Mouse (Mus musculus) limb, embryonic 15.5 days (tissue): Measurements from ENCODE around the gene Ift27. TPM values are rescaled to one million over a fixed set of nuclear protein-coding genes. Genes with fewer than 3 reads are reported as not detected.

Experiments used
- ATAC-seq: fragments of 200-750 bp; cut with Nextera tagmentation; 2 replicates; pipeline ENCODE4 v1.8.0; 2017; ENCODE audit warnings: low read depth, moderate TSS enrichment; ENCODE audit not compliant: insufficient number of reproducible peaks, low FRiP score, low TSS enrichment
- H3K27ac ChIP-seq: fragments of 300-500 bp; sonication (generic); 2 replicates; pipeline ENCODE4 v1.5.1; 2015; ENCODE audit warnings: moderate library complexity, mild to moderate bottlenecking, inconsistent platforms
- H3K27me3 ChIP-seq: fragments of 300-500 bp; sonication (generic); 2 replicates; pipeline ENCODE4 v1.6.1; 2015; ENCODE audit warnings: inconsistent platforms
- H3K36me3 ChIP-seq: fragments of 300-500 bp; sonication (generic); 2 replicates; pipeline ENCODE4 v1.6.1; 2015; ENCODE audit warnings: inconsistent platforms
- H3K4me1 ChIP-seq: fragments of 300-500 bp; sonication (generic); 2 replicates; pipeline ENCODE4 v1.6.1; 2015; ENCODE audit warnings: inconsistent platforms
- H3K4me2 ChIP-seq: fragments of 300-500 bp; sonication (generic); 2 replicates; pipeline ENCODE4 v1.6.1; 2015; ENCODE audit warnings: mild to moderate bottlenecking, inconsistent platforms
- H3K4me3 ChIP-seq: fragments of 300-500 bp; sonication (generic); 2 replicates; pipeline ENCODE4 v1.5.1; 2015; ENCODE audit warnings: mild to moderate bottlenecking, inconsistent platforms
- H3K9ac ChIP-seq: fragments of 300-500 bp; sonication (generic); 2 replicates; pipeline ENCODE4 v1.6.1; 2015; ENCODE audit warnings: inconsistent platforms
- H3K9me3 ChIP-seq: fragments of 300-500 bp; sonication (generic); 2 replicates; pipeline ENCODE4 v1.6.1; 2016; ENCODE audit warnings: inconsistent platforms
- WGBS: fragments of 180-500 bp; shearing (Covaris S2); methylation state at CpG from one replicate; pipeline ENCODE4 v1.1.7; 2015; 5-methylcytosine and 5-hydroxymethylcytosine counted together
- polyA plus RNA-seq: library from polyadenylated mRNA; unstranded; fragments of >200 nt; fragmentation: Nextera tagmentation; extraction: Ambion mirVana; gene quantifications from 2 replicates; pipeline ENCODE4 v1.2.1, GENCODE M21; 2015

Ift27 gene
- polyA plus RNA-seq, 1 experiment from 2014 or later = 83.1 TPM

GRCm38 (mm10) chr15:78170708-78171107 is 3.2 kb downstream of the Ift27 start:
- Histone ChIP-seq H3K36me3 (peaks cover 8% of the 10 kb centered on the region; the same call in 1 of the 2 replicates), H3K27me3 (no peaks in the 10 kb centered on the region), H3K4me1 (peaks cover 17% of the 10 kb centered on the region), H3K9me3 (no peaks in the 10 kb centered on the region), H3K4me3 (no peak overlapping the region), H3K27ac (no peak overlapping the region), H3K4me2 (no peak overlapping the region), H3K9ac (no peak overlapping the region)
- WGBS = 93% methylated on average over 15 of the region's 15 CpGs
- no peak for ATAC-seq

GRCm38 (mm10) chr15:78169566-78169965 is 4.3 kb downstream of the Ift27 start:
- H3K4me1 ChIP-seq = peaks cover 13% of the 10 kb centered on the region
- H3K27me3 ChIP-seq = no peaks in the 10 kb centered on the region
- no peak overlapping the region for H3K4me2 ChIP-seq
- 85% methylated on average over 11 of the region's 11 CpGs for WGBS
- no peak overlapping the region for H3K9ac ChIP-seq
- no peak for ATAC-seq
- H3K36me3 ChIP-seq = peaks cover 15% of the 10 kb centered on the region; the same call in 1 of the 2 replicates
- no peaks in the 10 kb centered on the region for H3K9me3 ChIP-seq
- H3K27ac ChIP-seq = no peak overlapping the region
- H3K4me3 ChIP-seq = no peak overlapping the region

GRCm38 (mm10) chr15:78165292-78165691 is 8.6 kb downstream of the Ift27 start:
- Histone ChIP-seq H3K27me3 (no peaks in the 10 kb centered on the region), H3K36me3 (peaks cover 34% of the 10 kb centered on the region), H3K27ac (no peak overlapping the region), H3K9me3 (no peaks in the 10 kb centered on the region), H3K4me2 (no peak overlapping the region), H3K9ac (no peak overlapping the region), H3K4me1 (no peaks in the 10 kb centered on the region), H3K4me3 (no peak overlapping the region)
- no peak for ATAC-seq
- 83% methylated on average over 4 of the region's 4 CpGs for WGBS

- peaks cover 34% of the 10 kb centered on the region for H3K36me3 ChIP-seq
- no peak overlapping the region for H3K9ac ChIP-seq
- H3K27ac ChIP-seq = no peak overlapping the region
- no peaks in the 10 kb centered on the region for H3K27me3 ChIP-seq
- 74% methylated on average over 11 of the region's 11 CpGs for WGBS
- H3K4me3 ChIP-seq = no peak overlapping the region
- no peaks in the 10 kb centered on the region for H3K9me3 ChIP-seq
- H3K4me1 ChIP-seq = no peaks in the 10 kb centered on the region
- ATAC-seq = no peak
- no peak overlapping the region for H3K4me2 ChIP-seq
These were observed 9.4 kb downstream of the Ift27 start for GRCm38 (mm10) chr15:78164466-78164865.

GRCm38 (mm10) chr15:78161946-78162345 is 12.0 kb downstream of the Ift27 start:
- ATAC-seq = no peak
- Histone ChIP-seq H3K27me3 (no peaks in the 10 kb centered on the region), H3K9me3 (no peaks in the 10 kb centered on the region), H3K9ac (no peak overlapping the region), H3K27ac (no peak overlapping the region), H3K4me2 (no peak overlapping the region), H3K4me3 (no peak overlapping the region), H3K4me1 (no peaks in the 10 kb centered on the region), H3K36me3 (peaks cover 34% of the 10 kb centered on the region)
- 64% methylated on average over 9 of the region's 9 CpGs for WGBS

GRCm38 (mm10) chr15:78158335-78158734 is 15.6 kb downstream of the Ift27 start:
- no peaks in the 10 kb centered on the region for H3K9me3 ChIP-seq
- no peaks in the 10 kb centered on the region for H3K27me3 ChIP-seq
- no peak overlapping the region for H3K4me2 ChIP-seq
- H3K27ac ChIP-seq = no peak overlapping the region
- no peak for ATAC-seq
- no peaks in the 10 kb centered on the region for H3K4me1 ChIP-seq
- peaks cover 6% of the 10 kb centered on the region for H3K36me3 ChIP-seq
- no peak overlapping the region for H3K9ac ChIP-seq
- no peak overlapping the region for H3K4me3 ChIP-seq
- 79% methylated on average over 5 of the region's 5 CpGs for WGBS

GRCm38 (mm10) chr15:78157824-78158223 is 16.1 kb downstream of the Ift27 start:
- H3K4me1 ChIP-seq = no peaks in the 10 kb centered on the region
- H3K36me3 ChIP-seq = peaks cover 1% of the 10 kb centered on the region; the same call in 1 of the 2 replicates
- H3K4me3 ChIP-seq = no peak overlapping the region
- H3K27ac ChIP-seq = no peak overlapping the region
- no peak overlapping the region for H3K4me2 ChIP-seq
- no peak overlapping the region for H3K9ac ChIP-seq
- H3K9me3 ChIP-seq = no peaks in the 10 kb centered on the region
- 69% methylated on average over 4 of the region's 4 CpGs for WGBS
- ATAC-seq = no peak
- H3K27me3 ChIP-seq = no peaks in the 10 kb centered on the region

GRCm38 (mm10) chr15:78157330-78157729 is 16.6 kb downstream of the Ift27 start:
- H3K4me1 ChIP-seq = no peaks in the 10 kb centered on the region
- ATAC-seq = no peak
- 76% methylated on average over 8 of the region's 8 CpGs for WGBS
- H3K9ac ChIP-seq = no peak overlapping the region
- no peaks in the 10 kb centered on the region for H3K9me3 ChIP-seq
- H3K4me3 ChIP-seq = no peak overlapping the region
- H3K27ac ChIP-seq = no peak overlapping the region
- no peak overlapping the region for H3K4me2 ChIP-seq
- H3K27me3 ChIP-seq = no peaks in the 10 kb centered on the region
- no peaks in the 10 kb centered on the region; the same call in 1 of the 2 replicates for H3K36me3 ChIP-seq

GRCm38 (mm10) chr15:78155421-78155820 is 18.5 kb downstream of the Ift27 start:
- H3K27me3 ChIP-seq = no peaks in the 10 kb centered on the region
- H3K9me3 ChIP-seq = no peaks in the 10 kb centered on the region
- no peak overlapping the region for H3K4me2 ChIP-seq
- no peak for ATAC-seq
- no peak overlapping the region for H3K4me3 ChIP-seq
- 84% methylated on average over 6 of the region's 6 CpGs for WGBS
- no peaks in the 10 kb centered on the region; the same call in 1 of the 2 replicates for H3K36me3 ChIP-seq
- no peaks in the 10 kb centered on the region for H3K4me1 ChIP-seq
- no peak overlapping the region for H3K9ac ChIP-seq
- no peak overlapping the region for H3K27ac ChIP-seq

GRCm38 (mm10) chr15:78153045-78153775 is 20.7 kb downstream of the Ift27 start:
- no peaks in the 10 kb centered on the region for H3K4me1 ChIP-seq
- H3K27me3 ChIP-seq = no peaks in the 10 kb centered on the region
- WGBS = 60% methylated on average over 11 of the region's 11 CpGs
- no peak overlapping the region for H3K4me3 ChIP-seq
- H3K36me3 ChIP-seq = no peaks in the 10 kb centered on the region
- no peak overlapping the region for H3K9ac ChIP-seq
- H3K27ac ChIP-seq = no peak overlapping the region
- H3K9me3 ChIP-seq = no peaks in the 10 kb centered on the region
- no peak overlapping the region for H3K4me2 ChIP-seq
- ATAC-seq = no peak

- Histone ChIP-seq H3K27ac (no peak overlapping the region), H3K4me2 (no peak overlapping the region), H3K9ac (no peak overlapping the region), H3K9me3 (no peaks in the 10 kb centered on the region), H3K4me3 (no peak overlapping the region), H3K27me3 (no peaks in the 10 kb centered on the region), H3K4me1 (no peaks in the 10 kb centered on the region), H3K36me3 (no peaks in the 10 kb centered on the region)
- no peak for ATAC-seq
- 69% methylated on average over 7 of the region's 7 CpGs for WGBS
These were observed 25.3 kb downstream of the Ift27 start for GRCm38 (mm10) chr15:78148565-78148964.

GRCm38 (mm10) chr15:78140226-78140625 is 33.7 kb downstream of the Ift27 start:
- H3K4me1 ChIP-seq = no peaks in the 10 kb centered on the region
- no peak overlapping the region for H3K4me2 ChIP-seq
- H3K9ac ChIP-seq = no peak overlapping the region
- no peak overlapping the region for H3K27ac ChIP-seq
- no peak overlapping the region for H3K4me3 ChIP-seq
- WGBS = 70% methylated on average over 8 of the region's 8 CpGs
- ATAC-seq = no peak
- no peaks in the 10 kb centered on the region for H3K27me3 ChIP-seq
- H3K9me3 ChIP-seq = no peaks in the 10 kb centered on the region
- no peaks in the 10 kb centered on the region for H3K36me3 ChIP-seq
